Mouse (Mus musculus): Measurements from ENCODE around the gene Nfe2l1. TPM values are rescaled to one million over a fixed set of nuclear protein-coding genes. Genes with fewer than 3 reads are reported as not detected.
A peak's percentile ranks its signal among the peaks of the same experiment; 100 is the strongest.
"Not testable (repeated sequence)": the region's sequence is repeated elsewhere in the genome, so short reads cannot be mapped to it uniquely, and the experiment has no call there.

Nfe2l1 gene
- total RNA-seq, 2 experiments from 2014 or later: 460 to 570 TPM

DNA sequence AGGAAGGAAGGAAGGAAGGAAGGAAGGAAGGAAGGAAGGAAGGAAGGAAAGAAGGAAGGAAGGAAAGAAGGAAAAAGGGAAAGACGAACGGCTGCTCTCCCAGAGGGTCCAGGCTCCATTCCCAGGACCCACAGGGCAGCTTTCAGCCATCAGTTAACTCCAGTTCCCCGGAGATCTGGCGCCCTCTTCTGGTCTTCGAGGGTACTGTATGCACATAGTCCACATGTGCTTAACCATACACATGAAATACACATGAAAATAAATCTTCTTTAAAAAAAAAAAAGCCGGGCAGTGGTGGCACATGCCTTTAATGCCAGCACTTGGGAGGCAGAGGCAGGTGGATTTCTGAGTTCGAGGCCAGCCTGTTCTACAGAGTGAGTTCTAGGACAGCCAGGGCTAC is 44.9 kb downstream of the Nfe2l1 start:
- DNase-seq (ENCODE audit: low spot score): peak; percentile 61

DNA sequence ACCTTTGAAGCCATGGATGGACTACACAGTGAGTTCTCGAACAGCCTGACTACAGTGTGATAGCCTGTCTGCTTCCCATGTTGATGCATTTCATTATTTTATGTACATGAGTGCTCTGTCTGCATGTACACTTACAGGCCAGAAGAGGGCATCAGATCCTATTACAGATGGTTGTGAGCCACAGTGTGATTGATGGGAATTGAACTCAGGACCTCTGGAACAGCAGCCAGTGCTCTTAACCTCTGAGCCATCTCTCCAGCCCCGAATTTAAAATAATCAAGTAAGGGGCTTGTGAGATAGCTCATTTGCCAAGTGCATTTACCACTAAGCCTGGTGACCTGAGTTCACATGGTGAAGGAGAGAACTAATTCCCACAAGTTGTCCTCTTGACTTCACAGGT is 48.3 kb downstream of the Nfe2l1 start:
- DNase-seq (ENCODE audit: low spot score): no peak

DNA sequence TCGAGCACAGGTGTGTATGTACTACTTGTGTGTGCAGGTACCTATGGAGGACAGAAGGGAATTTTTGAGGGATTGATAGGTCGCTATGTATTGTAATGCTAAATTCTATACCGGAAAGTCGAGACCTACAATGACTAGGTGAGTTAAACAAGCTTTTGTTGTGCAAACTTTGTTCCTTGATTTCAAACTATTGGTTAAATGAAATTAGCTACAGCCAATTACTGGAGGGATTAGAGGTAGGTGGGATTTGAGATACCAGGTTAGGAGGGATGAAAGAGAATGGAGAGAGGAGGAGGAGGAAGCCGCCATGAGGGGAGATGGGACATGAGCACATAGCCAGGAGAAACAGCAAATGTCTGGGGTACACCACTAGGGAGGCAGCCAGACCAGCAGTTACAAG is 49.5 kb downstream of the Nfe2l1 start:
- DNase-seq (ENCODE audit: low spot score): no peak

DNA sequence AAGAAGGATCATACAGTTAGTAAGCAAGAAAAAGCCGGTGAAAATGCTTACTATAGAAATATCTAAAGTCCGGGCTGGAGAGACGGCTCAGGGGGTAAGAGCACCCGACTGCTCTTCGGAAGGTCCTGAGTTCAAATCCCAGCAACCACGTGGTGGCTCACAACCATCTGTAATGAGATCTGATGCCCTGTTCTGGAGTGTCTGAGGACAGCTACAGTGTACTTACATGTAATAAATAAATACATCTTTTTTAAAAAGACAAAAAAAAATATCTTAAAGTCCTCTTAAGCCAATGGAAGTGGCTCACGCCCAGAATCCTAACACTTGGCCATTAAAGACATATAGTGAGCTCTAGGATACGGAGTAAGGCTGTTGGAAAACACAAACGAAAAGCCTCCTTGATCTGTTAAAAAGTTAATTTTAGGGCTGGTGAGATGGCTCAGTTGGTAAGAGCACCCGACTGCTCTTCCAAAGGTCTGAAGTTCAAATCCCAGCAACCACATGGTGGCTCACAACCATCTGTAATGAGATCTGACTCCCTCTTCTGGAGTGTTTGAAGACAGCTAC is 51.6 kb downstream of the Nfe2l1 start:
- DNase-seq (ENCODE audit: low spot score): not testable (repeated sequence)

DNA sequence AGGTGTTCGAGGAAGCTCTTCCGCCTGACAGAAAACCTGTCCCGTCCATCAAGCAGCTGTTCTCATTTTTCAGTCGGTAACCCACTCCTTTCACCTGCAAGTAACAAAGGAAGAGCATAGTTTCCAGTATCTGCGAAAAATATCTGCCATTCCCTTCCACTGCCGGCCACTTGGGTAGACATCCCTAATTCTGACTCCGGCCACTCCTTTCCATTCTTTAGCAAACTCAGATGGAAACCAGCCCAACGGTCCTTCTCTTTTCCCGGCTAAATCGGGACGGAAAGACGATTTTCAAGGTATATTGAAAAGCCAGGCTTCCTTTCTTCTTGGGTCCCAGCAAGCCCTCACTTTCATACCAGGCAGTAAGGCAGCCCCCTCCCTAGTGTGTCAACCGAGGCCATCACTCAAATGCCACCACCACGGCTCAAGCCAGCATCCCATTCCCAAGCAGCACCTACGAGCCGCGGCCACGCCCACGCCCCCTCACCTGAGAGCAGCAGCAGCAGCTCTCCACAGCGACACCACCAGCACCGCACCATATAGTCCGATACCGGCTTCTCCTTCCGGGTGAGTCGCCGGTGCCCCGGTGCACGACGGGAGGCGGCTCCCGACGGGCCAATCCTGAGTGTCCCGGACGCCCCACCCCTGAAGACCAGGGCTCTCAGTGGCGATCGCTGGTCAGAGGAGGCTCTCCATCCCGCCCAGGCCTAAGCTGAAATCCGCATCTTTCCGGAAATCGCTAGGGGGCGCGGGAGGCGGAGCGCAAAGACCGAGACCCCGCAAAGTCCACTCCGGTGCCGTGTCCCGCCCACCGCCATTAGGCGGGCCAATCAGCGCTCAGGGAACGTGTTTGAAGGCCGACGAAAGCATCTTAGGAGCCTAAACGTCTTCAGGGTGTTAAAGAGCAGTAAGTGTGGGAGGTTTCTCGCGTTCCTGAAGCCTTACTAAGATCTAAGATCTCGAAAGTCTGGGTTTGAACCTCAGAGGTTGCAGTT is 52.5 kb downstream of the Nfe2l1 start, which contains the start of gene Snx11:
Gene Snx11 (minus strand): TSS at position 592 of the 995 bp plus-strand sequence.
- peak; percentile 100 for DNase-seq (ENCODE audit: low spot score)

DNA sequence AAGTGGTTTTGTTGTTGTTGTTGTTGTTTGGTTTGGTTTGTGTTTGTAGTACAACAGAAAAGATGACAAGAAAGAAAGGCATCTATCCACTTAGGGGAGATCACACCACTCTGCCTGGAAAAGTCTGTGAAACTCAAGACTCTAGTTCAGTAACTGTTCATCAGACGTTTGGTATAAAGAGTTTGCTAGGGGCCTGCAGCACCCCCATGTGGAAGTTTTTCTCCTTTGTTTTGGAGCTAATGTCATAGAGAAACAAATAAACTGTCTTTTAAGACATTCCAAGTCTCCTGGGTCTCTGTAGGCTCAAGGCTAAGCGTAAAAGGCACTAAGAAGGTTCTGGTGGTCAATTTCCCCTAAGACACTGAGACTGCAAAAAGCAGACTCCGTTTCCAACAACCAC is 53.7 kb downstream of the Nfe2l1 start:
- DNase-seq (ENCODE audit: low spot score): no peak

GRCm38 (mm10) chr11:96775665-96776064 is 54.1 kb downstream of the Nfe2l1 start:
- no peak for DNase-seq (ENCODE audit: low spot score)

DNA sequence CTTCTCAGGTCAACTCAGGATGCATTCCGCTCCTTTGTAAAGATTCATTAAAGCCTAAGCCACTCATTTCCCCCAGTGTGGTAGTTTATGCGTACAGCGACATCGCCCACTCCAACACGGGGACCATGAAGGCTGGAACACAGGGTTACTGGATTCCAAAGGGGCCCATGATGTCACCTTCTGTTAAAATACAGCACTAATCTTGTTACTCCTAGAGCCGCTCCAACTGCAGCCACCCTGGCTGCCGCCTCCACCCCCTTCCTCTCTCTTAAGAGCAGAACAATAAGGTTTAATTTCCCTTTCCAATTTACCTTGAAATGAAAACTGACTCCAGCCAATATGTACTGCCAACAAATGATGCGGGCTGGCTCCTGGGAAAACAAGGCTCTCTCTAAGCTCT is 54.7 kb downstream of the Nfe2l1 start:
- no peak for DNase-seq (ENCODE audit: low spot score)

GRCm38 (mm10) chr11:96774536-96774935 is 55.2 kb downstream of the Nfe2l1 start:
- no peak for DNase-seq (ENCODE audit: low spot score)

DNA sequence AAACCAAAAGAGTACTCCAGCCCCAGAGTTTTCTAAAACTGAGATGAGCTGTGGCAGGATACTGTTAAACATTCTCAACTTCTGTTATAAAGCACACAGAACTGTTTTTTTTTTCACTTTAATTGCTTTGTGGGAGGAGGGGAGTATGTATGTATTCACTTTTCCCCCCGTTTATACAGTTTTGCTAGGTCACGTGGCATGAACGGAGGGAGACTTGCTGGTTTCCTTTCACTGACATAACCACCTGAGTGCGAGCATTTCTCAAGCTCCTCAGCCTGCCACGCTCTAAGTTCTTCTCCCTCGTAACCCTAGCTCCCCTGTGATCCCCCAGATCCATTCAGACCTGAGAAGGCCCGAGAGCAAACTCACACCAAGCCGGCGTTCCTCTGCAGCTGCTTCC is 57.4 kb downstream of the Nfe2l1 start:
- no peak for DNase-seq (ENCODE audit: low spot score)

DNA sequence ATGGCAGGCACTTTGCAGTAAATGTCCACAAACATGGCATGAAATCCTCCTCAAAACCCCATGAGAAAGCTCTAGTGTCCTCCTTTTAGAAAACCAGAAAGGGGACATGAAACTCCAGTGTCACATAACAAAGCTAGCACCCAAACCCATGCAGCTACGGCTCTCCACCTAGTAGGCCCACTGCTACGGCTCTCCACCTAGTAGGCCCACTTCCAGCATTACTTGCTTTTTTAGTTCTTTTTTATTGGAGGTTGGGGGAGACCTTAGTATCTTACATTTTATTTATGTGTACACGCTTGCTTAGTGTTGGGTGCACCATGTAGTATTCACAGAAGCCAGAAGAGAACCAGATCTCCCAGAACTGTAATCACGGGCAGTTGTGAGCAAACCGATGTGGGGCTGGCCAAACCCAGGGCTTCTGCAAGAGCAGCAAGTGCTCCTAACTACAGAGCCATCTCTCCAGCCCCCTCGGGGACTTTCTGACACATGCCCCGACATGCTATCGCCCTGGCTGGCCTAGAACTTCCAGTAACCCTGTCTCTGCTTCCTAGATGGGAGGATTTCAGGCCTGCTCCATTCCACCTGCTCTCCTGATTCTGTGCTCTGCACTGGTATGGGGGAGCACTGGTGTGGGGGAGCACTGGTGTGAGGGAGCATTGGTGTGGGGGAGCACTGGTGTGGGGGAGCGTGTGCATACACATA is 58.3 kb downstream of the Nfe2l1 start:
- no peak for DNase-seq (ENCODE audit: low spot score)

DNA sequence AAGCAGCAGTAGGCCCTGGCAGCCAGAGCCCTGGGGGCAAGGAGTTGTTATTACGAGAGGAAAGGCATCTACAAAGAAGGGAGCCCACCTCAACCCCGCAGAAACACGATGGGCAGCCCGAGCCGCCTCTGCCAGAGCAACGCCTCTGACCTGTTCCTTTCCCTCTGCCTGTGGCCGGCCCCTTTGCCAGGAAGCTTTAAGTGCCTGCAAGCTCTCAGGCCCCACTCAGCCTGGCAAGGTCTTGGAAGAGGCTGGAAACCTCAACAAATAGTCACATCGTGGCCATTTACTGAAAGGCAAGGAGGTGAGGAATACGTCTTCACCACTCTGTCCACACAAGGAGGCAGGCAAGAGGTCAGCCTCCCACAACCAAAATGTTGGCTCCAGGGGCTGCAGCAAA is 61.5 kb downstream of the Nfe2l1 start:
- no peak for DNase-seq (ENCODE audit: low spot score)

Small RNAs within 50 kb of the gene (microRNA-seq; reads per million reads assigned to microRNA genes)
- 475 reads per million, percentile 74 among the genes with 10 or more reads in this experiment for gene Mir152

Other genes starting within 250 kb of the Nfe2l1 start
- gene Snx11, start 52.4 kb downstream of the Nfe2l1 start, total RNA-seq (2021): 10 to 100 TPM in 1 of 2 experiments, 1 to 10 TPM in 1; 9.6 to 10.3 TPM
- gene Cbx1, start 40.8 kb downstream of the Nfe2l1 start, total RNA-seq (2021): 10 to 100 TPM; 34.2 to 36.1 TPM
- 10 to 100 TPM; 26.7 to 27.7 TPM for gene Copz2, start 19.9 kb upstream of the Nfe2l1 start, total RNA-seq (2021)
- 10 to 100 TPM; 24.9 to 25.7 TPM for gene Cdk5rap3, start 86.5 kb upstream of the Nfe2l1 start, total RNA-seq (2021)
- gene Prr15l, start 98.1 kb upstream of the Nfe2l1 start, total RNA-seq (2021): not detected
- 1 to 10 TPM; 7.6 to 9.0 TPM for gene Pnpo, start 114.0 kb upstream of the Nfe2l1 start, total RNA-seq (2021)
- gene Sp2, start 153.0 kb upstream of the Nfe2l1 start, total RNA-seq (2021): 10 to 100 TPM; 11.2 TPM
- under 1 TPM; 0.09 to 0.14 TPM for gene Sp6, start 183.4 kb upstream of the Nfe2l1 start, total RNA-seq (2021)
- gene Scrn2, start 200.0 kb upstream of the Nfe2l1 start, total RNA-seq (2021): 10 to 100 TPM; 13.1 to 13.2 TPM
- gene Lrrc46, start 211.4 kb upstream of the Nfe2l1 start, total RNA-seq (2021): under 1 TPM in 1 of 2 experiments, not detected in 1; 0.16 TPM
- gene Mrpl10, start 211.6 kb upstream of the Nfe2l1 start, total RNA-seq (2021): 10 to 100 TPM; 41.4 to 45.6 TPM
- 1 to 10 TPM; 2.5 to 2.9 TPM for gene Osbpl7, start 220.7 kb upstream of the Nfe2l1 start, total RNA-seq (2021)

Data from gastrocnemius, adult 18-20 months (tissue).